Mouse (Mus musculus) heart, postnatal 10 days (tissue): ENCODE data around the gene Mettl2. TPM values are rescaled to one million over a fixed set of nuclear protein-coding genes. Genes with fewer than 3 reads are reported as not detected.

Experiments used
- DNase-seq, 2 experiments: peaks; one replicate each; pipeline ENCODE4 v3.0.0; 2021
- intact Hi-C: fragments of 180-260 bp; cut with DNase I; formaldehyde crosslinking; loops from one replicate; pipeline ENCODE4 v1.15.1; 2025
- total RNA-seq, 2 experiments: library from RNA; stranded (reverse); gene quantifications; 2 replicates each; pipeline ENCODE4 v1.2.3; 2021

The Mettl2 gene
- total RNA-seq, 2 experiments from 2014 or later = 13.6 to 14.3 TPM

GRCm38 (mm10) chr11:105152017-105152300 is 25.7 kb downstream of the Mettl2 start:
- intact Hi-C loops = no loop called here
- DNase-seq = no peak

DNA sequence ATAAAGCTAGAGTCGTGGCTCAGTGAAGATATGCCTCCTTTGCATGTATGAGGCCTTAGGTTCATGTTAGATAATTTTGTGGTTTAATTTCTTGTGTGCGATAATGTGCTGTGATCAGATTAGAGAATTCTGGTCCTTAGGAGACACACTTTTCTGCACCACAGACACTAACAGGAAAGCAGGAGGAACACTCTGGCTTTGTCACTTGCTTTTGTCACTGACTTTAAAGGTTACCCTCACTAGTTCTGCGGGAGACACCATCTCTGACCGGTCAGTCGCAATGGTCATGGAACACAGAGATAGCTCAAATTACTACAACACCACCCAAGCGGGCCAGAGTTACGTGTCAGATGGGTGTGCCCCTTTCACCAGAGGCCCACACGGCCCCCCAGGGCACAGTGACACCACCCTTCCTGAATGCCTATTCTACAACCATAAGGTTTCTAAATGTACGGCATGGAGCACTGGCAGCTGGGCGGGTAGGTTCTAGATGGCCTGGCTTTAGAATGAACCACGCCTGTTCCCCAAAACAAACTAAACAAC is 26.2 kb downstream of the Mettl2 start:
- no peak for DNase-seq
- intact Hi-C loops = no loop called here

DNA sequence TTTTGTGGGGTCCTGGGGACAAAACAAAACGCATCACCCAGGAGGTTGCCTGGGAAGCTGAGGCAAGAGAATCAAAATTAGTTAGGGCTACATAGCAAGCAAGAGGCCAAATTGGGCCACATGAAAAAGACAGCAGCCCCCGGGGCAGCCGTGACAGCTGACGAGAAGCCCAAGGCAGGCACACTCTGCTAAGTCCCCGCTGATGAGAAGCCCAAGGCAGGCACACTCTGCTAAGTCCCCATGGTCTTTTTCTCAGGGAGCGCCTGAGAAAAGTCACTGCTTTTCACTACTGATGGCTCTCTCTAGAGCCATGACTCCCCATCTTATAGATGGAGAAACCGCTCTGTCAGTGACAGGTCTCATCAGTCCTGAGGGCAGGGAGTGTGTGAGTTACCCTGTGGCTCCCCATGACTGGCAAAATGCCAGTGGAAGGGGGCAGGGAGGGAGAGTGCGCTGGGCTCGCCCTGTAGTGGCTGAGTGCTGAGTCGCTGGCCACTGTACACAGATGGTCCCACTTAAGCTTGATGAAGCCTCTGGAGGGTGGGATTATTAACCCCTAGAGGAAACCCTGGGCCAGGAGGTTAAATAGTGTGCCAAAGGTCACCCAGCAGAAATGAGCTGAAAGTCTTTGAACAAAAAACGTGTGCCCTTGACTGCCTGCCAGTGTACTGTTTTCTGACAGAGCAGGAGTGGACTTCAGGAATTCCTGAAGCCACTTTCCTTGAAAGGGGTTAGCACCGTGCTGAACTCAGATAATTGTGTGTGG is 27.0 kb downstream of the Mettl2 start:
- intact Hi-C loops = no loop called here
- DNase-seq = peak; percentile 69 to 76

- intact Hi-C loops = no loop called here
- peak in 1 of 2 experiments; percentile 15 for DNase-seq
Observed at GRCm38 (mm10) chr11:105155915-105156314, 29.7 kb downstream of the Mettl2 start.

DNA sequence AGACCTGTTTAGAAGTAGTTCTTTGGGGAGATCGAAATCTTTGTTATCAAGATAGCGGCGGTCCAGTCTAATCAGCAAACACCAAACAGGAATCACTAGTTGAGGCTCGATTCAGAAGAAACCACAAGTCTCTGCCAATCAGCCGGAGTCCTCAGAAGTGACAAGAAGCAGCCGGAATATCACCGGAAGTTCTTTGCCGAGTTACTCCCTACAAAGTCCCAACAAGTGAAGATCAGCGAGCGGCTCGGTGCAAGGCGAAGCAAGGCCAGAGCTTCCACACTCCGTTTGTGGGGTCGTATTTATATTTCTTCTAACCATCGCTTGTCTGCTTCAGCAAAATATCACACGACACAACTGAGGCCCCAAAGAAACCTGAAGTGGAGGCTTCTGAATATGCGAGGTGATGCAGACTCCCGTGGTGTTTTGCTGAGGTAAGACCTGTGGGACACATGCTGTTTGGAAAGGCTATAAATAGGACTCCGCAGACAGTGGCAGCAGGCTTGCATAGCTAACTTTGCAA is 30.6 kb downstream of the Mettl2 start:
- DNase-seq = peak; percentile 43 to 50
- intact Hi-C loops = no loop called here

DNA sequence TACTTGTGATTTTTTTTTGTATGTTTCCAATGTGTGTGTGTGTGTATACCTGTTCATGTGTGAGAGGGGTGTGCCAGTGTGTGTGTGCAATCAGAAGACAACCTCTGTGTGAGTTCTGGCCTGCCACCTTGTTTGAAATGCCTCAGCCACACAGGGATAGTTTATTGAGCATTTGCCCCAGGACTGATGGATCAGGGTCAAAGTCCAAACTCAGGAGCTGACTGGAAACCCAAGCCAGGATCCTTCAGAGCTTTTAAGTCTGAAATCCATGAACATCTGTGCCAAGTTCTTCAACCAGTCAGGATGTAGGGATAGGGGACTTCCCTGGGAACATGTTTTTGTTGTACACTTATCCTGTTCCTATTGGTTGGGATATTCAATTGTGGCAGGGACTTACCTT is 31.8 kb downstream of the Mettl2 start:
- intact Hi-C loops = no loop called here

GRCm38 (mm10) chr11:105159673-105160360 is 33.6 kb downstream of the Mettl2 start:
- DNase-seq = no peak
- intact Hi-C loops = no loop called here

More for the DNA sequence above, 31.8 kb downstream of the Mettl2 start:
- no peak for DNase-seq

- DNase-seq = no peak
- intact Hi-C loops = no loop called here
Observed at GRCm38 (mm10) chr11:105161411-105161810, 35.2 kb downstream of the Mettl2 start.

DNA sequence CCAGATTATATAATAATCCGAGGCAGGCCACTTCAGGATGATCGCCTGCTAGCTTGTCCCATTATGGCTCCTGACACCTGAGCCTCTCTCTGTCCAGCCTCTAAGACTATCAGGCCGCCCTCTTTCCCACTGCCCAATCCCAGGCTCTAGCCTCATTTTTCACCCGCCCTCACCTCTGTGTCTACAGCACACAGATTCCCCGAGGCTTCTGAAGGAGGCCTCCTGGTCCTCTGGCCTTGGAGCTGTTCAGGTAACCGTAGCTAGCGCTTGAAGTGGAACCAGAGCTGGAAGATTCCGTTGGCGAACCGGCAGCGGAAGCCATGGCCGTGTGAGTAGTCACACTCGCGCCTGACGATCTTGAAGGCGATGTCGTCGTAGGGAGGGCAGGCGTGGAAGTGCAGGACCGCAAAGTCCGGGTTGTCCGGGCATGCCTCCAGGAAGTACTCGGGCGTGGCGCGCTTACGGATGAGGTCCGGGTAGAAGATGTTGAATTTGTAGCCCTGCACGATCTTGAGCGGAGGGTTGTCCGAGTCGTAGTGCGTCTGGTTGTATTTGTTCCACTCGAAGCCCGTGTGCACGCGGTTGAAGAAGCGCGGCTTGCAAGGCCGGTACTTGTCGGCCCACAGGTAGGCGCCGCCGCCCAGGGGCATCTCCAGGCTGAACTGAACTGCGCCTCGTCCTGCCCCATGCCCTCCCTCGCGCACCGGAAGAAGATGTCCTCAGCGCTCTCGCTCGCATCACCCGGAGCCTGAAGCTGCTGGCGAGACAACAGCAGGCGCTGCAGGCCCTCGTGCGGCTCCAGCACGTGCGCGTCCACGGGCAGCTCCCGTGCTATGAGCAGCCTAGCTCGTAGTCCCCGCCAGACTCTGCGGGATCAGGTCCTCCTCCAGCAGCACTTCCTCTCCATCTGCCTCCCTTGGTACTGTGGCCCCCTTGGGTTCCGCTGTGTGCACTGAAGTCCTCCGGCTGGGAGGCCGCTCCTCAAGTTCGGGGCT is 38.6 kb downstream of the Mettl2 start:
- DNase-seq = no peak
- intact Hi-C loops = no loop called here

- no peak for DNase-seq
- intact Hi-C loops = no loop called here
Observed at GRCm38 (mm10) chr11:105166780-105167179, 40.6 kb downstream of the Mettl2 start.

DNA sequence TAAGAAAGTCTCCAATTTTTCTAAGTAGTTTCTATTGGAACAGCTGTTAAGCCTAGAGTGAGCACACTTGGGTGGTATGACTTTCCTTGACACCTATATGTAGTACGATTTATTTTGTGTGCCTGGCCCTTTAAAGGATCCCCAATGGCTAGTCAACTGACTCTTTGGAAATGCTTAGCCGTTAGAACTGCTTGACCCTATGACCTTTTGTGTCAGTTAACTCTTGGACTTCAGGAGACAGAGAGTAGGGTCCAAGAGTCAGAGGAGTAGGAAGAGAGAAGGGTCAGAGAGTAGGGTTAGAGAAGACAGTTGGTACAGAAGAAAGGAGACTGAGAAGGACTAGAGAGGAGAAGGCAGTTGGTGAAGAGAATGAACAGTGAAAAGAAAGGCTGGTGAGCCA is 52.3 kb downstream of the Mettl2 start, which contains the start of gene Tlk2:
Tlk2 (plus strand) TSS at position 292 of the 400 bp plus-strand sequence.
- DNase-seq = no peak
- intact Hi-C loops = loop anchor here (2.0 kb wide), 1 partner anchor 52 kb away; the partner anchor contains the start of gene Mettl2

DNA sequence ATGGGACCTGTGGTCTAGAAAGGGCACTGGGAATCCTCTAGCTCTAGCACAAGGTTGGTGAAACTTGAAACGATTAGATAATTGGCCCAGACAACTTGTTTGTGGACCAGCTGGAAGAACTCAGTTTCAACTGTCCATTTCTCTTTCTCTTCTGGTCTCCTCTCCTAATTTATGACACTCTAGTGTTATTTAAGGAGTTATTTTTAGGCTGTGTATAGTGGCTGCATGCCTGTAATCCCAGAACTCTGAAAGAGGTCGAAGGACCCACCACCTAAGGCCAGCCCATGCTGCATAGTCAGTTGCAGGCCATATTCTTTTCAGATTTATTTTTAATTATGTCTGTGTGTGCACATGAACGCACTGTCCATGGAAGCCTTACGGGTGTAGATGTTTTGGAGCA is 53.3 kb downstream of the Mettl2 start:
- intact Hi-C loops = loop anchor here (2.0 kb wide), 1 partner anchor 53 kb away; the partner anchor contains the start of gene Mettl2
- DNase-seq = peak; percentile 17 to 20

GRCm38 (mm10) chr11:105180471-105181091 is 54.4 kb downstream of the Mettl2 start:
- DNase-seq = peak; percentile 54 to 60
- intact Hi-C loops = no loop called here

GRCm38 (mm10) chr11:105181126-105181637 is 55.0 kb downstream of the Mettl2 start:
- DNase-seq = peak; percentile 95 to 97
- intact Hi-C loops = no loop called here

GRCm38 (mm10) chr11:105181689-105182460 is 55.6 kb downstream of the Mettl2 start:
- DNase-seq = peak; percentile 58 to 66
- intact Hi-C loops = no loop called here

- intact Hi-C loops = no loop called here
- no peak for DNase-seq
Observed at GRCm38 (mm10) chr11:105182461-105182855, 56.2 kb downstream of the Mettl2 start.

DNA sequence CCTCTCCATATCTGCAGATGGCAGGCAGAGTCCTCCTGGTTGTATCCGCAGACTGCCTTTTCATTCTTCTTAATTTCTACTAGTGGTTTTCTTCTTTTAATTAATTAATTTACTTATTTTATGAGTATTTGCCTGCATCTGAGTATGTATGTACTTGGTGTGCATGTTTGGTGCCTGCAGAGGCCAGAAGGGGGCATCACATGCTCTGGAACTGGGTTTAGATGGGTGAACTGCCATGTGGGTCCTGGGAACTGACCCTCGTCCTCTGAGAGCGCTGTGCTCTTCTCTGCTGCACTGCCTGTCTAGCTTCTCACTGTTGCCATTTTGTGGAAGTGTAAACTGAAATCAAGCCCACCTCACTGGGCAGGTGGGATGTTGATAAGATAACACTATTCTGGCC is 58.5 kb downstream of the Mettl2 start:
- no peak for DNase-seq
- intact Hi-C loops = no loop called here
